Mouse (Mus musculus): ENCODE results near the gene Lrrc75b. TPM values are rescaled to one million over a fixed set of nuclear protein-coding genes. Genes with fewer than 3 reads are reported as not detected.

Lrrc75b gene
- polyA plus RNA-seq, 1 experiment: 1.1 TPM

DNA sequence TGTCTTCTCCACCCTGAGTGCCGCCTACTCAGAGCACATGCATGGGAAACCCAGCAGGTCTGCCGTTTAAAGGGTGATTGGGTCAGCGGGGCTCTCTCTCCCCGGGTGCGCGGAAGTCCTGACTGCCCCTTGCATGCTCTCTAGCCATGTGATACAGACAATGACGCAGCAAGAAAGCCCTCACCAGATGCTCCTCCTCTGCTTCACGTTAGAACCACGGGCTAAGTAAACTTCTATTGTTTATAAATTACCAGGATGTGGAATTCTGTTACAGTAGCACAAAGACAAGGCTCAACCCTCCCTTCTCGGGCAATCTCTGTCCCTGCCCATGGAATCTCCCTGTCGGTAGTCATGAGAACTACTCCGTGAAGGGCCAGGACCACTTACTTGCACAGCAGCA, 9.0 kb downstream of the Lrrc75b start:
- Histone ChIP-seq H3K36me3 (ENCODE audit: control insufficient read depth, insufficient read depth) (no peaks in the 10 kb centered on the region), H3K4me2 (ENCODE audit: low read depth) (no peak overlapping the region), H3K79me2 (ENCODE audit: control insufficient read depth, insufficient read depth) (no peaks in the 10 kb centered on the region), H3K4me3 (no peak overlapping the region), H3K27me3 (ENCODE audit: control insufficient read depth, insufficient read depth, insufficient read length) (no peaks in the 10 kb centered on the region), H3ac (ENCODE audit: control insufficient read depth, insufficient read length) (no peak overlapping the region)
- TF ChIP-seq E2F4 (IDR thresholded peaks at IDR 0.05; ENCODE audit: insufficient read depth) (no peak), CEBPB (IDR thresholded peaks at IDR 0.05; ENCODE audit: insufficient read depth, poor library complexity, severe bottlenecking) (no peak), MYOD1 (IDR thresholded peaks at IDR 0.05; ENCODE audit: control insufficient read depth in 1 of 3, insufficient read length in 2 of 3, low read depth in 2 of 3) (no peak), POLR2A (IDR thresholded peaks at IDR 0.05; ENCODE audit: insufficient read length, low read depth) (no peak), TCF3 (IDR thresholded peaks at IDR 0.05; ENCODE audit: insufficient read length, low read depth) (no peak), USF1 (IDR thresholded peaks at IDR 0.05; ENCODE audit: low read depth) (no peak), TCF12 (IDR thresholded peaks at IDR 0.05; ENCODE audit: insufficient read depth, poor library complexity, severe bottlenecking) (no peak)

DNA sequence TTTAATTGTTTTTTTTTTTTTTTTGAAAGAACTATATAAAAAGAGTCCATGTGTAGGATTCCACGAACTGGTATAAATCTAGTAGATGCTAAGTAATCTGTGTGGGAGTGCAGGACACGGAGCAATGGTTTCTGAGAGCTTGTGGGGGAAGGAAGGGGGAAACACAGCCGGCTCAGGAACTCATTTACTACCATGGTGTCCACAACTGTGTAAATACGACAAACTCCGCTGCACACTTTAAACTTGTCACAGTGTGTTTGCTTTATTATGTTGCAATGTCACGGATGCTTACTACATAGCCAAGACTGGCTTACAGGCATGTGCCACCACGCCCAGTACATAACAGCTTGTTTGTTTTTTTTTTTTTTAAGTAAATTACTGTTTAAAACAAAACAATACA, 10.2 kb downstream of the Lrrc75b start:
- no peak overlapping the region for H3K4me2 ChIP-seq (ENCODE audit: low read depth)
- no peaks in the 10 kb centered on the region for H3K27me3 ChIP-seq (ENCODE audit: control insufficient read depth, insufficient read depth, insufficient read length)
- no peak overlapping the region for H3K4me3 ChIP-seq
- no peaks in the 10 kb centered on the region for H3K36me3 ChIP-seq (ENCODE audit: control insufficient read depth, insufficient read depth)
- no peak for TF ChIP-seq TCF12 (IDR thresholded peaks at IDR 0.05; ENCODE audit: insufficient read depth, poor library complexity, severe bottlenecking)
- no peak for TF ChIP-seq POLR2A (IDR thresholded peaks at IDR 0.05; ENCODE audit: insufficient read length, low read depth)
- TF ChIP-seq E2F4 (IDR thresholded peaks at IDR 0.05; ENCODE audit: insufficient read depth): no peak
- TF ChIP-seq TCF3 (IDR thresholded peaks at IDR 0.05; ENCODE audit: insufficient read length, low read depth): no peak
- TF ChIP-seq CEBPB (IDR thresholded peaks at IDR 0.05; ENCODE audit: insufficient read depth, poor library complexity, severe bottlenecking): no peak
- TF ChIP-seq REST (IDR thresholded peaks at IDR 0.05; ENCODE audit: insufficient read depth, insufficient read length): no peak
- TF ChIP-seq MAX (IDR thresholded peaks at IDR 0.05; ENCODE audit: low read depth): no peak
- TF ChIP-seq MYOD1 (IDR thresholded peaks at IDR 0.05; ENCODE audit: control insufficient read depth in 1 of 3, insufficient read length in 2 of 3, low read depth in 2 of 3): no peak
- TF ChIP-seq USF1 (IDR thresholded peaks at IDR 0.05; ENCODE audit: low read depth): no peak
- no peak for TF ChIP-seq SRF (IDR thresholded peaks at IDR 0.05; ENCODE audit: control insufficient read depth, insufficient read length, low read depth)
- no peak for TF ChIP-seq MYOG (IDR thresholded peaks at IDR 0.05; ENCODE audit: control insufficient read depth in 1 of 3, insufficient read depth in 1 of 3, insufficient read length in 2 of 3, low read depth in 2 of 3)
- TF ChIP-seq POLR2AphosphoS2 (IDR thresholded peaks at IDR 0.05; ENCODE audit: insufficient read length, low read depth): no peak
- no peaks in the 10 kb centered on the region for H3K79me2 ChIP-seq (ENCODE audit: control insufficient read depth, insufficient read depth)
- H3ac ChIP-seq (ENCODE audit: control insufficient read depth, insufficient read length): no peak overlapping the region

DNA sequence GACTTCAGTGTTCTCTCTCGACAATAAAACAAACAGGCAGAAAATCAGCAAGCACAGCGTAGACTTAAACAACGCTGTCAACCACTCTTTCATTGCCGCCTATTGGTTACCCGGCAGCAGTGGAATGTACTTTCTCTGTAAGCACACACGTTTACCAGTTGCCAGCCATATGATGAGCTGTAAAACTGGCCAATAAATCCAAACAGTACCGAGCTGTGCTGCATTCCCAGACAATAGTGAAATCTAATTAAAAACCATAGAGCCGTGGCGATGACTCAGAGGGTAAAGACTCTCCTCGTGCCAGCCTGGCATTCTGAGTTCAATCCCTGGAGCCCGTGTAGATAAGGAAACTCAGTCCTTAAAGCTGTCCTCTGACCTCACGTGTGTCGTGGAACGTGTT, 11.6 kb downstream of the Lrrc75b start:
- H3K79me2 ChIP-seq (ENCODE audit: control insufficient read depth, insufficient read depth): no peaks in the 10 kb centered on the region
- H3K4me3 ChIP-seq: no peak overlapping the region
- peak overlapping the region; percentile 80 for H3K4me2 ChIP-seq (ENCODE audit: low read depth)
- H3ac ChIP-seq (ENCODE audit: control insufficient read depth, insufficient read length): no peak overlapping the region
- no peak for TF ChIP-seq POLR2A (IDR thresholded peaks at IDR 0.05; ENCODE audit: insufficient read length, low read depth)
- no peak for TF ChIP-seq MYOD1 (IDR thresholded peaks at IDR 0.05; ENCODE audit: control insufficient read depth in 1 of 3, insufficient read length in 2 of 3, low read depth in 2 of 3)
- no peak for TF ChIP-seq MYOG (IDR thresholded peaks at IDR 0.05; ENCODE audit: control insufficient read depth in 1 of 3, insufficient read depth in 1 of 3, insufficient read length in 2 of 3, low read depth in 2 of 3)
- no peak for TF ChIP-seq REST (IDR thresholded peaks at IDR 0.05; ENCODE audit: insufficient read depth, insufficient read length)
- TF ChIP-seq TCF3 (IDR thresholded peaks at IDR 0.05; ENCODE audit: insufficient read length, low read depth): no peak
- TF ChIP-seq E2F4 (IDR thresholded peaks at IDR 0.05; ENCODE audit: insufficient read depth): no peak
- TF ChIP-seq TCF12 (IDR thresholded peaks at IDR 0.05; ENCODE audit: insufficient read depth, poor library complexity, severe bottlenecking): no peak
- no peak for TF ChIP-seq USF1 (IDR thresholded peaks at IDR 0.05; ENCODE audit: low read depth)
- TF ChIP-seq MAX (IDR thresholded peaks at IDR 0.05; ENCODE audit: low read depth): no peak
- no peak for TF ChIP-seq SRF (IDR thresholded peaks at IDR 0.05; ENCODE audit: control insufficient read depth, insufficient read length, low read depth)
- no peak for TF ChIP-seq POLR2AphosphoS2 (IDR thresholded peaks at IDR 0.05; ENCODE audit: insufficient read length, low read depth)
- no peak for TF ChIP-seq CEBPB (IDR thresholded peaks at IDR 0.05; ENCODE audit: insufficient read depth, poor library complexity, severe bottlenecking)
- H3K36me3 ChIP-seq (ENCODE audit: control insufficient read depth, insufficient read depth): no peaks in the 10 kb centered on the region
- H3K27me3 ChIP-seq (ENCODE audit: control insufficient read depth, insufficient read depth, insufficient read length): no peaks in the 10 kb centered on the region

DNA sequence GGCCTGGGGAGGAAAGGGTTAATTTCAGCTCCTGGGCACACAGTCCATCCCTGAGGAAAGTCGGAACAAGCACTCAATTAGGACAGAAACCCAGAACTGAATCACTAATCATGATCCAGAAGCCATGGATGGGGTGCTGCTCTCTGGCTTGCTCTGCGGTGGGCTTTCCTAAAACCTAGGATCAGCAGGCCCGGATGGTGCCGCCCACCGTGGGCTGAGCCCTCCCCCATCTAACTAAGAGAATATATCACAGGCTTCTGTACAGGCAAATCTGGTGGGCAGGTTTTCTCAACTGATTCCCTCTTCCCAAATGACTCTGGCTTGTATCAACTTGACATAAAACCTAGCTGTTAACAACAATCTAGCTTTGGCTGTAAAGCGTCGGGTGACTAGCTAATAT, 12.2 kb downstream of the Lrrc75b start:
- TF ChIP-seq POLR2A (IDR thresholded peaks at IDR 0.05; ENCODE audit: insufficient read length, low read depth) (no peak), POLR2AphosphoS2 (IDR thresholded peaks at IDR 0.05; ENCODE audit: insufficient read length, low read depth) (no peak), SRF (IDR thresholded peaks at IDR 0.05; ENCODE audit: control insufficient read depth, insufficient read length, low read depth) (no peak), MAX (IDR thresholded peaks at IDR 0.05; ENCODE audit: low read depth) (no peak), REST (IDR thresholded peaks at IDR 0.05; ENCODE audit: insufficient read depth, insufficient read length) (no peak), MYOD1 (IDR thresholded peaks at IDR 0.05; ENCODE audit: control insufficient read depth in 1 of 3, insufficient read length in 2 of 3, low read depth in 2 of 3) (no peak), MYOG (IDR thresholded peaks at IDR 0.05; ENCODE audit: control insufficient read depth in 1 of 3, insufficient read depth in 1 of 3, insufficient read length in 2 of 3, low read depth in 2 of 3) (no peak), E2F4 (IDR thresholded peaks at IDR 0.05; ENCODE audit: insufficient read depth) (no peak), TCF3 (IDR thresholded peaks at IDR 0.05; ENCODE audit: insufficient read length, low read depth) (no peak), CEBPB (IDR thresholded peaks at IDR 0.05; ENCODE audit: insufficient read depth, poor library complexity, severe bottlenecking) (no peak), TCF12 (IDR thresholded peaks at IDR 0.05; ENCODE audit: insufficient read depth, poor library complexity, severe bottlenecking) (no peak), USF1 (IDR thresholded peaks at IDR 0.05; ENCODE audit: low read depth) (no peak)
- Histone ChIP-seq H3K79me2 (ENCODE audit: control insufficient read depth, insufficient read depth) (no peaks in the 10 kb centered on the region), H3K36me3 (ENCODE audit: control insufficient read depth, insufficient read depth) (no peaks in the 10 kb centered on the region), H3K4me2 (ENCODE audit: low read depth) (peak overlapping the region; percentile 80), H3K4me3 (no peak overlapping the region), H3ac (ENCODE audit: control insufficient read depth, insufficient read length) (no peak overlapping the region), H3K27me3 (ENCODE audit: control insufficient read depth, insufficient read depth, insufficient read length) (no peaks in the 10 kb centered on the region)

Data from myocyte (in vitro differentiated cells).